Mouse (Mus musculus): ENCODE measurements around the gene Mak.

Mak gene

DNA sequence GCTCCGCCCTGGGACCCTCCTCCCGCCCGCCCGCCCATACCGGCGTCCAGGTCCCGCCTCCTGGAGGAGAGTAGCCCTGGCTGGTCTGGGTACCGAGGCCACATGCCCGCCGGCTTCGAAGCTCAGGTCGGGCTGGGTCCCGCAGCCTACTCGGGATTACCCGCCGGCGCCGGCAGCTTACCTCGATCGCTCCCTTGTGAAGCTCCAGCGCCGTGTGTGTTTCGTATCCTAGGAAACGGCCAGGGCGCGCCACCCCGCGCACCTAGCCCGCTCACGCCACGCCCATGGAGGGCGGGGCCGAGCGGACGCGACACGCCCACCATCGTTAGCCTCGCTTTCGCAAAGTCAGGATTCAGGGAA lies at the start of gene Mak:
Gene Mak, minus strand, starts transcription at position 286 of the 360 bp plus-strand sequence.
- DNase-seq (ENCODE audit: low spot score), result peak; percentile 89

DNA sequence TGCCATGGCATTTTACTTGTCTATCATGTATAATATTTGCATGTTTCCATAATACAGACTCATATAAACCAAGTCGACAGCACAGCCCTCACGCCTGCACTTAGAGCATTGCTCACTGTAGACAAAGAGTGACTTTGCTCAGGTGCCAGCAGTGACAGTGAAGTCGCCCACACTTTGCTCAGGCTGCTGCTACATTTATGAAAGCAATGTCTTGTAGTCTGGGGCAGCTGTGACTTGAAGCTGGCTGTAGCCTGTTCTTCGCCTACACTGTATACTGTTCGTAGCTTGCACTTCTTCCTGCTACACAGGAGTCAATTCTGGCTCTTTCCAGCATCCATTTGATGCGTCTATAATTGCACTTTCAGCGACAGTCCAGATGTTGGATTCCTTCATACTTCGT lies 49.6 kb upstream of the Mak start:
- DNase-seq (ENCODE audit: low spot score), result no peak

DNA sequence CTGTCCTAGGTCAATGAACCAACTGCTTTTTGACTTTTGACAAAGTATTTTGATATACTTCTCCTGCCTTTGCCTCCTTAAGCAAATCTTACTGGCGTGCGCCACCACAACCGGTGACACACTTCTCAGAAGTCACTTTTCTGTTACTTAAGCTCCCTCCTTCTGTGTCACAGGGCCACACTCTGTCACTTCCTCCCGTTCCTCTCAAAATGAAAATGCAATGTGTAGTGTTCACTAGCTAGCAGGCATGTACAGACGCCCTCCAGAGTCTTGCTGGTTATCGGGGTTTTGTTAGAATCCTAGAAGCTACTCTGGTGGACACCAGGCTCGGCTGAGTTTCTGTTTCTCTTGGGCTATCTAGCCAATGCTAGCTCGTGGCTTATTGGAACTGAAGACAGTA lies 48.8 kb upstream of the Mak start:
- DNase-seq (ENCODE audit: low spot score), result no peak

DNA sequence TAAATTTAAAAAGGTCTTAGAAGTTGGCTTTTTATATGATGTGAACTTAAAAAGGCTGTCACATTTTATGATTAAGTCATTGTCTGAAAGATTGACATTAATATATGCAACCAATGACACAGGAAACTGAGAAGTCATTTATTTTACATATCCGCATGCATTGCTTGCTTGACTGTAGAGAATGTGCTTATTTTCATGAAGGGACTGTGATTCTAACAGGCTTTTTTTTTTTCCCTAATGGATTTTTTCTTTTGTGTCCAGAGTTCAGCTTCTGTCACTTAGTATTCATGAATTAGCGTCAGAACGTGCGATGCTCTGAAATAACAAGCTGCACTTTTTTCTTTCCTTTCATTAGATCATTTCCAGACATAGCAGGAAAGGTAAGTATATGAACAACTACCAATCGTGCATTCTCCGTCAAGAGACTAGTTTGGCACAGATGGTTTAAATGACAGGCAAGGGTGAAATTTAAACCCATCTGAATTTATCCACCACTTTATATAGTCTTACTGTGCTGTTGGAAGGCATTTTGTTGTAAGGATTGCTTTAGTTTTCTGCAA lies 44.2 kb upstream of the Mak start:
- no peak for DNase-seq (ENCODE audit: low spot score)

DNA sequence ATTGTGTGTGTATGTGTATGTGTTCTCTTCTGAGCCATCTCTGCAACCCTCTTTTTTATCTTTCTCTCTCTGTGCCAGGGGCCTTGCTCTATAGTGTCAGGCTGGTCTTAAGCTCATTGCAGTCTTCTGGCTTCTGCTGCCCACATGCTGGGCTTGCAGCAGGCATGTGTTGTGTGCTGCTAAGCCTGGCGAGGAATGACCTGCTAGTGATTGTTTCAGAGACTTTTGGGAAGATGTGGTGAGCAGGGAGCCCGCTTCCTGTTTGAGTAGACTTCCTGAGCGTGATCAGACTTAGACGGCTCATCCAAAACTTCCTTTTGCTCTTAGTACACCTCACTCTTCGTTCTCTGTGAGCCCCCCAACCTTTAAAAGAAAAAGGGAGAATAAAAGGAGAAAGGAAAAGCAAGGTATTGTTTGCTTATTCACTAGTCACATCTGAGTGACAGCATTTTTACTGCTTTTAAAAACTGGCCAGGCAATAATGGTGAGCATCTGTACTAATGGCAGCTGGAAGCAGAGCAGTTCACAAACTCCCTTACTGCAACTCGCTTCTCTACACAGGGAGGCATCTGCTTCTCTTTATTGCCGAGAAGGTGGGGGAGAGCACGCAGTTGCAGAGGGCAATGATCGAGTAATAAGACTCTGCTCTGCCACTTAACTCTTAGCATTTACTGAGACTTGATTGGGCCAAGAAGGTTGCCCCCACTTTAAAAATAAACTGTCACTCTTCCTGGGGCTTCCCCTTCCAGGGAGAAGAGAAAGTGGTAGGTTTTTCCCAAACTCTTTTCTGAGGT lies 39.8 kb upstream of the Mak start:
- peak; percentile 51 for DNase-seq (ENCODE audit: low spot score)

DNA sequence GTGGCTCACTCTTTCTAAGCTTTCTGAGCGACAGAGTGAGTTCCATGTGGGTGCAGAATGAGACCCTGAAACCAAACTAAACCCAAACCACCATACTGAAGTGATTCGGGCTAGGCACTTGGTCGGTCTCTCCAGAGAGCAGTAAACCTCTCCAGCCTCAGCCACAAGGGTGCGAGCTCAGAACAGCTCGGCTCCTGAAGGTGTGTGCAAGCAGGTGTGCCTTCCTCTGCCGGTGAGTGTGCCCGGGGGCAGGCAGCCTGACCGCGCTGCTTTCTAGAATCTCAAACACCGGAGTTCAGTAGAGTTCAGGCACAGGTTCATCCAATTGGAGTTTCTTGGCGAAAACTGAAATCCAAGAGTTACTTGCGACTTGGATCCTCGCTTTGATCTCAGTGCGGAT lies 34.4 kb upstream of the Mak start, which contains the start of gene Sycp2l:
Gene Sycp2l, plus strand, starts transcription at position 368 of the 400 bp plus-strand sequence.
- no peak for DNase-seq (ENCODE audit: low spot score)

DNA sequence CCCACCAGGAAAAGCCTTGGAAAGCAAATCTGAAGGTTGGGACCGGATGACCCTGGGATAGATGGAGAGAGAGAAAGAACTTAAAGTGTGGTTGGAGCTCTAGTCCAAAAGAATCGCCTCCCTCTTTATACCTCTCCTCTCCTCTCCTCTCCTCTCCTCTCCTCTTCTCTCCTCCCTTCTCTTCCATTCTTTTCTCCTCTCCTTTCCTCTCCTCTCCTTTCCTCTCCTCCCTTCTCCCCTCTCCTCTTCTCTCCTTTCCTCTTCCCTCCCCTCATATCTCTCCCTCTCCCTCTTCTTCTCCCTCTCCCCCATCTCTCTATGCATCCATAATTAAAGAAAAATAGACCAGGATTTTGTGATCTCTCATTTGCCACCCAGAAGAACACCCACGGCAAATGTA lies 31.4 kb upstream of the Mak start, which contains the start of gene Gcm2:
Gene Gcm2, minus strand, starts transcription at position 101 of the 400 bp plus-strand sequence.
- DNase-seq (ENCODE audit: low spot score), result no peak

DNA sequence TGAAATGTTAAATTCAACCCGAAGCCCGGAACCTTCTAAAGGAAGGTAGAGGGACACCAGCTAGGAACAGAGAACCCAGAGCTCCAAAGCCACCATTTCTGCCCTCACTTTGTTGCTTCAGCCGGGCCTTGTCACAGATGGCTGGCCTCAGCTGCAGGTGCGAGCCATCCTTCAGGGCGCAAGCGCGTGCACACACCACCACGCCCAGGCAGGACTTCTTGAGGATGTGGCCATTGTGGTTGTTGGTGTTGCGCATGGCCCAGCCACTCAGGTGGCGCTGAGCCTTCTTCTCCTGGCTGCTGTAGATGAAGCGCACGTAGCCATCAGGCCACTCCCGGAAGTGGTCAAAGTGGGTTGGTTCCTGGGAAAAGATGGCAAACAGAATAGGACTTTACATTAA lies 26.0 kb upstream of the Mak start:
- DNase-seq (ENCODE audit: low spot score), result no peak

DNA sequence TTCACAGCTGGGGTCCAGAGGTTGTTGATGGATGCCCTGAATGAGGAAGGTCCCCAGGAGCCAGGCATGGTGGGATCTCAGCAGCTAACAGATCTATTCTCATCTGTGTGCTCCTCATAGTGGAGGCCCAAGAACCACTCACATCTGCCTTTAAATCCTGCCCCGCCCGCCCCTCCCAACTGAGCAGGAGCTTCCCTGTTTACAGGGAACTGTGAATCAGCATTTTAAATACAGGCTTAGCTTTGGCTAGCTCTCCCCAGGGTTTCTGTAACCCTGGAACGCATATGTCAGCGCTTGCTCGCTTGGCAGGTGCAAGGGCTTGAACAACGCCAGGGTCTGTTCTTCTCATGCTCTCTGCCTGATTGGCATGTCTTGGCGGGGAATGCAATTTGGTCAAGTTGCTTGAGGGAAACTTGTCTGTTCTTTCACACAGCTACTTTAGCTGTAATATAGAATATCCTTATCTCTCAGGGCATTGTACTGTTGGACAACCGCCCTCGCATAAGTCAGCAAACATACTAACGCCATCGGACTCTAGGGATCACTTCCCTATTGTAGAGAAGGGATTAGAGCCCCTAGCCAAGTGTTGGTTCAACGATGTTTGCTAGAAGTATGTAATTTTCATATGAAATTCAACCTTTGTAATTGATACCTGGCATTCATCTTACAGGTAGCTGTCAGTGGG lies 24.5 kb upstream of the Mak start:
- DNase-seq (ENCODE audit: low spot score), result no peak

DNA sequence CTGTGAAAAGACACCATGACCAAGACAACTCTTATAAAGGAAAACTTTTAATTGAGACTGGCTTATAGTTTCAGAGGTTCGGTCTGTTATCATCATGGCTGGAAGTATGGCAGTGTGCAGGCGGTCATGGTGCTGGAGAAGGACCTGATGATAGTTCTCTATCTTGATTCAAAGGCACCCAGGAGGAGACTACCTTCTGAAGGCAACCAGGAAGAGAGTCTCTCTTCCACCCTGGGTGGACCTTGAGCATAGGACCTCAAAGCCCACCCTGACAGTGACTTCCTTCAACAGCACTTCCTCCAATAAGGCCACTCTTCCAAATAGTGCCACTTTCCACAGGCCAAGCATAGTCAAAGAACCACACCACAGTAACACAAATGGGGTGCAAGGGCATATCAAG lies 20.5 kb upstream of the Mak start:
- no peak for DNase-seq (ENCODE audit: low spot score)

DNA sequence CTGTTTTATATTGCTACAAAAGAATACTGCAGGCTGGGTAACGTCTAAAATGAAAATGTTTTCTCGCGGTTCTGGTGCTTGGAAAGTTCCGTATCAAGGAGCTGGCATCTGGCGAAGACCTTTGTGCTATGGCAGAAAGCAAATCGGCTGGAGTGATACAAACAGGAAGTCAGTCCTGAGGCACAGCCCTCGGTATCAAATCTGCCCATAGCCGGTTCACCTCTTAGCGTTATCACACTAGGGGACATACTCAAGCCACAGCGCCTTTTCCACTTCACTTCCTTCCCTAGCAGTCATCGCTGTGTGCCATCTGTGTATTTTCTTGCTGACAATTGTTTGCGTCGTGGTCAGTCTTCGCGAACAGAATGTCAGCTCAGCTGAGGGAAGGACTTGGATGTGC lies 18.8 kb upstream of the Mak start:
- no peak for DNase-seq (ENCODE audit: low spot score)

DNA sequence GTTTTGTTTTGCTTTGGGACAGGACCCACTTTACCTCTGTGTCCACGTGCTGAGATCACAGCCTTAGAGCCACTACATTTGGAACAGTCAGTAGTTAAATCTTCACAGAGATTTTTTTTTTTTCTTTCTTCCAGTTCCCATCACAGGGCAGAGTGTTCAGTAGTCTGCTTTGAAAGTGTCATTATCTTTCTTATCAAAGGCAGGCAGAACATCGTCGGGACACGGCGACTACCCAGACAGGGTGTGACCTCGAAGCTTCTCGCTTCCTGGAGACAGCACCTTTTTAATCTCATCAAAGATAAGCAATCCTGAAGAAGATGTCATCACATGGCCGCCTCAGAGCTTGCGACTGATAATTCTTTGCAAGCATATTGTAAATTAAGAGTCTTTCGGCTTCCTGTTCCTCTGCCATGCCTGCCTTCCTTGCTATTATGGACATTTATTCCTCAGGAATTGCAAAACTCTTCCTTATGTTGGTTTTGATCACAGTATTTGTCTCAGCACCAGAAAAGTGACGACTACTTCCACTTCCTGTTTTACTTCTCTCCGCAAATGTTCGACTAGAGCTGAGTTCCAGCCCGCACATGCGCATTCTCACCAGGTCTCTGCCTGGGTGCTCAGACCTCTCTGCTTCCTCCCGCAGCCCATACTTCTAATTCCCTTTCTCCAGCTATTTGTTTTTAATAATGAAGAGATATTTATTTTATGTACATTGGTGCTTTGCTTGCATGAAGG lies 18.0 kb upstream of the Mak start:
- DNase-seq (ENCODE audit: low spot score), result no peak

DNA sequence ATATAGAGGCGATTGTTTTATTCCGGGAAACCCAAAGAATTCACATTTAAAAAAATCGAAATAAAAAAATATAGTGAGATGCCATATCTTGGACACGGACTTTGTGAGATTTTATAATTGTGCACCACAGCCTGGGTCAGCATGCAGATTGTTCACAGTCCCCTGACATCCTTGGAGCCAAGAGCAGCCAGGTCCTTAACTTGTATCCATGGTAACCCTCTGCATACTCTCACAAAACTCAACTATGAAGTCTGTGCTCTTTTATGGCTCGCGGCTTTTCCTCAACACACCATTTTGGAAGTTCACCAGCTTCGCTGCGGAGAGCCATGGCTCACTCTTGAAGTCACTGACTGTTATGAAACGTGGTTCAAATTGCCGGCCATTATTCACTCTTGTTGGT lies 14.7 kb upstream of the Mak start:
- no peak for DNase-seq (ENCODE audit: low spot score)

DNA sequence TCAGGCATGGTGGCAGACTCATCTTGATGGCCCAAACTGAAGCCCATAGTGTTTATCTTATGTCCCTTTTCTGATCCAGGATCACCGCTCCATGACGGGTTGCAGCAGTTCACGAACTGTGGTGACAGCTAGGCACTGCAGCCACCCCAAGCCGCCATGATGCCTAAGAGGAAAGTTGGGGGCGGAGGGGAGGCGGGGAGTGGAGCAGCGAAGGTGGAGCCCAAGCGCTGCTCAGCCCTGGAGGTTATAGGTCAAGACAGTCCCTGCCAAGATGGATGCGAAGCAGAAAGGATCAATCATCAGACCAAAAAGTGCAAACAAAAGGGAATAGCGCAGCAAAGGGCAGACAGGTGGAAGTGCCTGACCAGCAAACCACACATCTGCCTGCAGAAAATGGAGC lies 11.8 kb upstream of the Mak start:
- peak; percentile 56 for DNase-seq (ENCODE audit: low spot score)

DNA sequence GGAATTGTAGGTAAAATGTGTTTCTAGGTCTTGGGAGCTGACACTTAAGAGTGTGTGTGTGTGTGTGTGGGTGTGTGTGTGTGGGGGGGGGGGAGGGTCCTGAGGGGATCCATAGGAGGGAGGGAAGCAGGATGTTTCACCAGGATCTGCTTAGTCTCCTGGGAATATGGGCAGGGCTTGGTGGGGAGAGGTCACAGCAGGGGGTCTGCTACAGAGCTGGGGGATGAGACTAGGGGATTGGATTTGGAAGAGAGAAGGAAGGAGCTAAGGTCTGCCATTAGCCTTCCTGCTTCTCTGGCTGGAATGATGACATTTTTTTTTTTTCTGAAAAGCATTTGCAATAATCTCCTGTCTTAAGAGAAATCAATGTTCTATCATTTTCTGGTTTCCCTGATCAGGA lies 9.2 kb upstream of the Mak start:
- DNase-seq (ENCODE audit: low spot score), result no peak

DNA sequence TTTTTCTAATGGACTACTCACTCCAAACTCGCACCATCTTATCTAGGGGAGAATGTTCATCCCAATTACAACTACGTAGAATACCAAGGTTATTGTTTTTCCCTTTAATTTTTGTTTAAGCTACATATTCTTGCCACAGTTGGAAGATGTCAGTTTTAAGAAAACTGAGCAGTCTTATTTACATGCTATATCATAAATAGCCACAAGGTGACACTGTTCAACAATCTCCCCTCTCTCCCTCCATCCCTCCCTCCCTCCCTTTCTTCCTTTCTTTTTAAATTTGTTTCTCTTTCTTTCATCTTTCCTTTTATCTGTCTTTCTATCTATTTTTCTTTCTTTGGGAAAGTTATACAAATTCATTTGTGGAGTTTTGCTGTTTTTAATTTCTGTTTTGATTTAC lies 5.6 kb upstream of the Mak start:
- peak; percentile 48 for DNase-seq (ENCODE audit: low spot score)

DNA sequence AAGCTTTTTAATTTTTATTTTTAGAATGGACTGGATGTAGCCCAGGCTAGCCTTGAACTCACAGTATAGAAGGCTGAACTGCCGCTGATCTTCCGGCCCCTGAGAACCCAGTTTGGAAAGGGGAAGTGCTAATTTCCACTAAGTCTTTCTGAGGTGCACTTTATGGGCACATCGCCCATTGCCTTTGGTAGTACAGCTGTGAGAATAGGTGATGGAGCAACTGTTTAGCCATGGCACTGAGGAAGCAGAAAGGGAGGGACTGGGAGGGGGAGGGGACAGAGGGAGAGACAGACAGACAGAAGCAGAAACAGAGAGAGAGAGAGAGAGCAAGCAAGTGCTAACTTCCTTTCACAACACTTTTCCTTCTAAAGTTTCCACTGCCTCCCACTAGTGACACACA lies 5.0 kb upstream of the Mak start:
- DNase-seq (ENCODE audit: low spot score), result no peak

DNA sequence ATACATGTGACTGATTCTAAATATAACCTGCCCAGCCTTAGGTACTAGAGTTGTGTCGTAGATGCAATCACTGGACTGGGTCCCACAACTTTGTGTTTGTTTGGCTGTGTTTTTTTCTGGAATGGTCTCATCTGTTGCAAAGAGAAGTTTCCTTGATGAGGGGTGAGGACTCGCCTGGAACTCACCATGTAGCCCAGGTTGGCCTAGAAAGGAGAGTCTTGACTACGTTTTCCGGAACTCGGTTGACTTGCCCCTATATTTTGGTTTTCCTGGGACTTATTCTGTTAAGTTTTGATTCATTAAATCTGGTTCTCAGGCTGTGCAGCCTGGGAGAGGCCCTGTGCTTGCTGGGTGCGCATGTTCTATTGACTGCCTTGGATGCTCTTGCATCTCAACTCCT lies 1.2 kb upstream of the Mak start:
- no peak for DNase-seq (ENCODE audit: low spot score)

DNA sequence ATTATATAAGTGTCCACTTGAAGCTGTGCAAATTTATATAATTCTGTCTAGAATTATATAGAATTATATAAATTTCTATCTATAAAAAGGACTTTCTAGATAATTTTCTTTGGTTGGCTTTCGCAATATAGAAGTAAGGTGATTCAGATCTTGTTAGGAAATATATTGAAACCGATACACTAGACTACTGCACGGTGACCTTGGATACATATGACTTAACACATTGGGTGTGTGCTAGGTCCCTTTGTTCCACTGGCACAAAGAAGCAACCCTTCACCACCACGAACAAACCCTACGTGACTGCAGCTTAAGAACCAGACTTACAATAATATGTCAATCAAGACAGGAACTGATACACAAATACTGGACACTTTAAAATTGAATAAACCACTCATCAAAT lies 353 bp upstream of the Mak start:
- DNase-seq (ENCODE audit: low spot score), result no peak

DNA sequence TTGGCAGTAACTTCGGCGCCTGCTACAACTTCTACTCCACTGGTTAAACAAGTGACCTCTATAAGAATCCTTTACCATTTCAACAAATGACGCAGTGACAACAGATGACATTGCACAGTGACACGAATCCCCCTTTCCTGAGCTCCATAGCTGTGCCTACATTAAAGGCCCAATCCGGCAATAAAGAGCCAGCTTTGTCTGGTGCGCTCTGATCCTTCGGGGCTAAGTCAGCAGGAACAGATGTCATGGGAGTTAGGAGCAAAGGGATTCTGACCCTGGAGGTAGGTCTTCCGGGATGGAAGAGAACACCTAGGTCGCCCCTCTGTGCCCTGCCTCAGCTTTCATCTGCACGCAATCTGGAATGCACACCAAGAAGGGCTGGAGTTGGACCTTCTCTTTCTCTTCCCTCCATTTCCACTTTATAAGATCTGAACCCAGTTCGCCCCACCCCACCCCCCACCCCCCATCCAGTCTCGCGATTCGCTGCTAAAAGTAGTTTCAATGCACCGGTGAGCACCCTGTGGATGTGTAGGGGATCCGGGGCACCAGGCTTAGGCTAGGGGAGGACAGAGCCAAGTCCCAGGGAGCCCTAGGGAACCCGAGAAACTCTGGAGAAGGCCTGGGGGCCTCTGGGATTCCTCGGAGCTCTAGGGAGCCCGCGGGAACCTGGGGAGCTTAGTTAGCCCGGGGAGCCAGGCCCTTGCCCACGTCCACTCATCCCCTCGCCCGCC lies 651 bp downstream of the Mak start:
- DNase-seq (ENCODE audit: low spot score), result no peak

DNA sequence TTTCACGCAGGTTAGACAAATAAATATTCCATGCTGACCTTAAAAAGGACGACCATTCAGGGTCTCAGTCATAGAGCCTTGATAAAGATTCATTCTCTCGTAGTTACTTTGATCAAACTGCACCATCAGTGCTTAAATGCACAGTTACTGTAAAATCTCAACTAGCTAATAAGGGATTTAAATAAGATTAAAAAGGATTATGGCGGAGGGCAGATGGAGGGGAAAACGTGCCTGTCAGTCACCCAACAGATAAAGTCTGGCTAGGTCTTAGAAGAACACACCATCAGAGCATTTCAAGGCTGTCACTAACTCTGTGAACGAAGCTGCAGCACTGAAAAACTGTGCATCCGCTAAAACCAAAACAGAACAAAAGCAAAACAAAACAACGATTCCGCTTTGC lies 1.6 kb downstream of the Mak start:
- no peak for DNase-seq (ENCODE audit: low spot score)

DNA sequence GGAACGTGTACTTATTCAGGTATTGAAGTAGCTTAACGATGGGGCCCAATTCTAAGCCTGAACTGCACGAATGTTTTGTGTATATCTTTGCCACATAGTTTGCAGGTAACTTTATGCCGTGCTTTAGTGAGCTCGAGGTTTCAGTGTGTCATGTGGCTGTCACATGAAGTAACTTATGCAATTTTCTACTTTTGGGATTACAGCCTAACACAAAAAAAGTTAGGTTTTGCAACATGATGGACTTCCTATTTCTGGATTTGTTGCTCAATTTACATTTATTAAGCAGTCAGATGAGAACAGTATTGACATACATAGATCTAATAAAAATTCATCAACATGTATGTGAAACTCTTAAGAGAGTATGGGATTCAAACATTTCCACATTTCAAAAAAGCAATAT lies 5.7 kb downstream of the Mak start:
- DNase-seq (ENCODE audit: low spot score), result no peak

Measured in embryo, embryonic 10 days (tissue).